Mouse (Mus musculus): ENCODE results near the gene Pappa.

DNA sequence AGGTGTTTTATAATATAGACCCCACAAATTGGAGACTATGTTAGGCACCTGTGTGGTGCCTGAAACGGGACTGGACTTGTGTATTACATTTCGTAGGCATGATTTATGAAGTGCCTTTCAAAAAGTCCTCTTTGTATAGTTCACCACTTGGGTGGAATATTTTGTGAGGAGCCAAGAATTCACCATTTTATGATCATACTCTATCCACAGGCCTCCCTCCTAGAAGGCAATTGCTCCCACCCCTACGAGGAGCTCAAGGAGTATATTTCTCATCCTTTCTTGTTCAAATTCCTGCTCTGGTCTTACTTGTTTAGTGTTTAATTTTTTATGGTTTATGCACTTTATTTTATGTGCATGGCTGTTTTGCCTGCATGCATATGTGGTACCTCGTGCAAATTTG lies 259.1 kb downstream of the Pappa start:
- TF ChIP-seq CTCF (IDR thresholded peaks at IDR 0.05; ENCODE audit: borderline replicate concordance, control insufficient read depth, extremely low read depth, insufficient read depth, low read length, poor library complexity) (no peak), POLR2A (IDR thresholded peaks at IDR 0.05; ENCODE audit: control insufficient read depth, extremely low read depth, insufficient read depth, low read length, poor library complexity) (no peak)
